Mouse (Mus musculus): ENCODE results near the gene Ttc3. TPM values are rescaled to one million over a fixed set of nuclear protein-coding genes. Genes with fewer than 3 reads are reported as not detected.

The Ttc3 gene
- polyA plus RNA-seq, 1 experiment from 2014 or later: 151 TPM

GRCm38 (mm10) chr16:94360578-94361350, 9.7 kb upstream of the Ttc3 start:
- no peak overlapping the region for H3K4me3 ChIP-seq
- no peak overlapping the region for H3K4me2 ChIP-seq
- ATAC-seq (replicated peaks; ENCODE audit: insufficient number of reproducible peaks, insufficient read depth, low FRiP score, low read depth): no peak
- peaks cover 13% of the 10 kb centered on the region for H3K4me1 ChIP-seq (replicated peaks)
- 85% methylated on average over 13 of the region's 13 CpGs for WGBS
- H3K9ac ChIP-seq: no peak overlapping the region
- H3K27me3 ChIP-seq: no peaks in the 10 kb centered on the region
- H3K36me3 ChIP-seq: no peaks in the 10 kb centered on the region
- no peaks in the 10 kb centered on the region for H3K9me3 ChIP-seq (replicated peaks)
- no peak overlapping the region for H3K27ac ChIP-seq

GRCm38 (mm10) chr16:94362174-94362873, 8.1 kb upstream of the Ttc3 start:
- H3K9me3 ChIP-seq (replicated peaks): no peaks in the 10 kb centered on the region
- H3K36me3 ChIP-seq: no peaks in the 10 kb centered on the region
- no peaks in the 10 kb centered on the region for H3K27me3 ChIP-seq
- peak overlapping the region; percentile 18; the same call in 1 of the 2 replicates for H3K4me2 ChIP-seq
- H3K27ac ChIP-seq: peak overlapping the region; percentile 33
- H3K4me1 ChIP-seq (replicated peaks): peaks cover 13% of the 10 kb centered on the region
- H3K9ac ChIP-seq: no peak overlapping the region
- no peak overlapping the region for H3K4me3 ChIP-seq
- 27% methylated on average over 10 of the region's 10 CpGs for WGBS
- ATAC-seq (replicated peaks; ENCODE audit: insufficient number of reproducible peaks, insufficient read depth, low FRiP score, low read depth): peak; percentile 67; the same call in 1 of the 2 replicates

- WGBS: 86% methylated on average over 4 of the region's 4 CpGs
- no peak overlapping the region for H3K4me3 ChIP-seq
- ATAC-seq (replicated peaks; ENCODE audit: insufficient number of reproducible peaks, insufficient read depth, low FRiP score, low read depth): no peak
These were observed 6.6 kb upstream of the Ttc3 start for GRCm38 (mm10) chr16:94363814-94364213.

GRCm38 (mm10) chr16:94365435-94365834, 5.0 kb upstream of the Ttc3 start:
- Histone ChIP-seq H3K9ac (no peak overlapping the region), H3K4me1 (replicated peaks) (peaks cover 24% of the 10 kb centered on the region), H3K36me3 (no peaks in the 10 kb centered on the region), H3K4me2 (no peak overlapping the region), H3K27ac (no peak overlapping the region), H3K4me3 (no peak overlapping the region), H3K27me3 (no peaks in the 10 kb centered on the region), H3K9me3 (replicated peaks) (no peaks in the 10 kb centered on the region)
- ATAC-seq (replicated peaks; ENCODE audit: insufficient number of reproducible peaks, insufficient read depth, low FRiP score, low read depth): no peak
- WGBS: 84% methylated on average over 3 of the region's 3 CpGs

More at GRCm38 (mm10) chr16:94363814-94364213, 6.6 kb upstream of the Ttc3 start:
- Histone ChIP-seq H3K27me3 (no peaks in the 10 kb centered on the region), H3K9me3 (replicated peaks) (no peaks in the 10 kb centered on the region), H3K9ac (no peak overlapping the region), H3K36me3 (no peaks in the 10 kb centered on the region), H3K27ac (no peak overlapping the region), H3K4me1 (replicated peaks) (peaks cover 16% of the 10 kb centered on the region), H3K4me2 (no peak overlapping the region)

GRCm38 (mm10) chr16:94369596-94370172, 734 bp upstream of the Ttc3 start:
- 7% methylated on average over 6 of the region's 6 CpGs for WGBS
- Histone ChIP-seq H3K4me3 (peak overlapping the region; percentile 91), H3K4me1 (replicated peaks) (peaks cover 29% of the 10 kb centered on the region), H3K9ac (peak overlapping the region; percentile 91), H3K36me3 (no peaks in the 10 kb centered on the region), H3K4me2 (peak overlapping the region; percentile 65), H3K27me3 (no peaks in the 10 kb centered on the region), H3K9me3 (replicated peaks) (no peaks in the 10 kb centered on the region), H3K27ac (peak overlapping the region; percentile 98)
- ATAC-seq (replicated peaks; ENCODE audit: insufficient number of reproducible peaks, insufficient read depth, low FRiP score, low read depth): no peak

- peak; percentile 83 for ATAC-seq (replicated peaks; ENCODE audit: insufficient number of reproducible peaks, insufficient read depth, low FRiP score, low read depth)
- H3K36me3 ChIP-seq: no peaks in the 10 kb centered on the region
- WGBS: 0% methylated on average over 42 of the region's 43 CpGs
These were observed 490 bp downstream of the Ttc3 start for GRCm38 (mm10) chr16:94370915-94371300.

GRCm38 (mm10) chr16:94371301-94371931, 998 bp downstream of the Ttc3 start, which contains the start of gene Pigp:
Gene Pigp (minus strand): TSS chr16:94371842.
- H3K4me2 ChIP-seq: peak within 1 kb of the TSS; percentile 65
- H3K36me3 ChIP-seq: no peaks in the 10 kb centered on the region
- 0% methylated on average over 43 of the region's 43 CpGs for WGBS
- H3K4me3 ChIP-seq: peak within 1 kb of the TSS; percentile 91
- H3K9ac ChIP-seq: peak within 1 kb of the TSS; percentile 91
- H3K4me1 ChIP-seq (replicated peaks): peaks cover 30% of the 10 kb centered on the region
- no peaks in the 10 kb centered on the region for H3K9me3 ChIP-seq (replicated peaks)
- H3K27ac ChIP-seq: peak within 1 kb of the TSS; percentile 98
- H3K27me3 ChIP-seq: no peaks in the 10 kb centered on the region
- ATAC-seq (replicated peaks; ENCODE audit: insufficient number of reproducible peaks, insufficient read depth, low FRiP score, low read depth): peak; percentile 80

More at GRCm38 (mm10) chr16:94370915-94371300, 490 bp downstream of the Ttc3 start:
- Histone ChIP-seq H3K27ac (peak overlapping the region; percentile 98), H3K9ac (peak overlapping the region; percentile 91), H3K4me2 (peak overlapping the region; percentile 65), H3K4me1 (replicated peaks) (peaks cover 30% of the 10 kb centered on the region), H3K4me3 (peak overlapping the region; percentile 91), H3K9me3 (replicated peaks) (no peaks in the 10 kb centered on the region), H3K27me3 (no peaks in the 10 kb centered on the region)

- 45% methylated on average over 1 of the region's 1 CpGs for WGBS
- Histone ChIP-seq H3K36me3 (no peaks in the 10 kb centered on the region), H3K9ac (no peak overlapping the region), H3K4me1 (replicated peaks) (peaks cover 37% of the 10 kb centered on the region), H3K9me3 (replicated peaks) (no peaks in the 10 kb centered on the region), H3K4me2 (no peak overlapping the region), H3K27ac (no peak overlapping the region), H3K4me3 (no peak overlapping the region), H3K27me3 (no peaks in the 10 kb centered on the region)
- no peak for ATAC-seq (replicated peaks; ENCODE audit: insufficient number of reproducible peaks, insufficient read depth, low FRiP score, low read depth)
These were observed 9.0 kb downstream of the Ttc3 start for GRCm38 (mm10) chr16:94379386-94379785.

- ATAC-seq (replicated peaks; ENCODE audit: insufficient number of reproducible peaks, insufficient read depth, low FRiP score, low read depth): no peak
- Histone ChIP-seq H3K4me2 (no peak overlapping the region), H3K4me3 (no peak overlapping the region), H3K27me3 (no peaks in the 10 kb centered on the region), H3K4me1 (replicated peaks) (peaks cover 29% of the 10 kb centered on the region), H3K9me3 (replicated peaks) (no peaks in the 10 kb centered on the region), H3K27ac (no peak overlapping the region), H3K9ac (no peak overlapping the region), H3K36me3 (0 out of 2 replicates have a peak, but pooled peaks cover 7% of the 10 kb centered on the region)
- WGBS: 90% methylated on average over 3 of the region's 3 CpGs
These were observed 12.9 kb downstream of the Ttc3 start for GRCm38 (mm10) chr16:94383277-94383676.

- H3K4me1 ChIP-seq (replicated peaks): peaks cover 10% of the 10 kb centered on the region
- H3K36me3 ChIP-seq: 0 out of 2 replicates have a peak, but pooled peaks cover 7% of the 10 kb centered on the region
- H3K4me2 ChIP-seq: no peak overlapping the region
- no peaks in the 10 kb centered on the region for H3K9me3 ChIP-seq (replicated peaks)
- ATAC-seq (replicated peaks; ENCODE audit: insufficient number of reproducible peaks, insufficient read depth, low FRiP score, low read depth): no peak
- no peak overlapping the region for H3K4me3 ChIP-seq
- 92% methylated on average over 7 of the region's 7 CpGs for WGBS
- no peak overlapping the region for H3K9ac ChIP-seq
- no peak overlapping the region for H3K27ac ChIP-seq
- H3K27me3 ChIP-seq: no peaks in the 10 kb centered on the region
These were observed 17.3 kb downstream of the Ttc3 start for GRCm38 (mm10) chr16:94387690-94388089.

GRCm38 (mm10) chr16:94392299-94392698, 21.9 kb downstream of the Ttc3 start:
- no peak for ATAC-seq (replicated peaks; ENCODE audit: insufficient number of reproducible peaks, insufficient read depth, low FRiP score, low read depth)
- Histone ChIP-seq H3K4me1 (replicated peaks) (no peaks in the 10 kb centered on the region), H3K4me2 (no peak overlapping the region), H3K27me3 (no peaks in the 10 kb centered on the region), H3K4me3 (no peak overlapping the region), H3K27ac (no peak overlapping the region), H3K9ac (no peak overlapping the region), H3K9me3 (replicated peaks) (no peaks in the 10 kb centered on the region), H3K36me3 (peaks cover 5% of the 10 kb centered on the region)
- WGBS: 66% methylated on average over 4 of the region's 4 CpGs

Data from heart, embryonic 15.5 days (tissue).